Mouse (Mus musculus): Measurements from ENCODE around the gene Cd44. TPM values are rescaled to one million over a fixed set of nuclear protein-coding genes. Genes with fewer than 3 reads are reported as not detected.

Cd44 gene
- polyA plus RNA-seq (2015; fragmentation: Nextera tagmentation; extraction: Ambion mirVana) = 14.1 and 15.2 TPM in 2 replicates

- TF ChIP-seq CTCF (IDR thresholded peaks at IDR 0.05; ENCODE audit: low read depth) = no peak
- TF ChIP-seq EP300 (IDR thresholded peaks at IDR 0.05; ENCODE audit: low read depth) = no peak
- H3K27ac ChIP-seq (ENCODE audit: low read depth) = peak within 1 kb of the TSS; percentile 71
- ATAC-seq = peak; percentile 82
- H3K9me3 ChIP-seq (ENCODE audit: low read length) = no peaks in the 10 kb centered on the region
- H3K9ac ChIP-seq (replicated peaks) = peak within 1 kb of the TSS; percentile 73
- H3K27me3 ChIP-seq (ENCODE audit: insufficient read depth, low read length) = no peaks in the 10 kb centered on the region
- no peaks in the 10 kb centered on the region for H3K36me3 ChIP-seq (replicated peaks; ENCODE audit: insufficient read depth, low read length)
- H3K4me3 ChIP-seq (ENCODE audit: low read depth, low read length) = peak within 1 kb of the TSS; percentile 62
- H3K4me1 ChIP-seq (ENCODE audit: insufficient read depth) = peaks cover 20% of the 10 kb centered on the region
- H3K4me2 ChIP-seq (ENCODE audit: low read depth, low read length) = peak within 1 kb of the TSS; percentile 65
- under 1% methylated on average over 27 of the region's 29 CpGs for WGBS (ENCODE audit: insufficient replicate concordance)
- DNase-seq = peak; percentile 68
Measured at GRCm38 (mm10) chr2:102900875-102901827, at the start of gene Cd44. Gene Cd44, minus strand, starts transcription at chr2:102901665.

GRCm38 (mm10) chr2:102948481-102948857 lies 47.0 kb upstream of the Cd44 start:
- no peaks in the 10 kb centered on the region for H3K27me3 ChIP-seq (ENCODE audit: insufficient read depth, low read length)
- no peak overlapping the region for H3K9ac ChIP-seq (replicated peaks)
- H3K27ac ChIP-seq (ENCODE audit: low read depth) = no peak overlapping the region
- DNase-seq = no peak
- no peak overlapping the region for H3K4me2 ChIP-seq (ENCODE audit: low read depth, low read length)
- TF ChIP-seq CTCF (IDR thresholded peaks at IDR 0.05; ENCODE audit: low read depth) = no peak
- TF ChIP-seq EP300 (IDR thresholded peaks at IDR 0.05; ENCODE audit: low read depth) = peak; percentile 12; the same call in 1 of the 2 replicates
- no peaks in the 10 kb centered on the region for H3K9me3 ChIP-seq (ENCODE audit: low read length)
- peaks cover 8% of the 10 kb centered on the region; the same call in 1 of the 2 replicates for H3K4me1 ChIP-seq (ENCODE audit: insufficient read depth)
- H3K36me3 ChIP-seq (replicated peaks; ENCODE audit: insufficient read depth, low read length) = no peaks in the 10 kb centered on the region
- ATAC-seq = no peak
- WGBS (ENCODE audit: insufficient replicate concordance) = 28% methylated on average over 4 of the region's 4 CpGs
- H3K4me3 ChIP-seq (ENCODE audit: low read depth, low read length) = no peak overlapping the region

- Histone ChIP-seq H3K9ac (replicated peaks) (no peak overlapping the region), H3K4me2 (ENCODE audit: low read depth, low read length) (no peak overlapping the region), H3K4me3 (ENCODE audit: low read depth, low read length) (no peak overlapping the region), H3K4me1 (ENCODE audit: insufficient read depth) (peaks cover 9% of the 10 kb centered on the region; the same call in 1 of the 2 replicates), H3K36me3 (replicated peaks; ENCODE audit: insufficient read depth, low read length) (no peaks in the 10 kb centered on the region), H3K27me3 (ENCODE audit: insufficient read depth, low read length) (no peaks in the 10 kb centered on the region), H3K27ac (ENCODE audit: low read depth) (no peak overlapping the region), H3K9me3 (ENCODE audit: low read length) (no peaks in the 10 kb centered on the region)
- ATAC-seq (no peak), DNase-seq (no peak)
- TF ChIP-seq CTCF (IDR thresholded peaks at IDR 0.05; ENCODE audit: low read depth) (no peak), EP300 (IDR thresholded peaks at IDR 0.05; ENCODE audit: low read depth) (no peak)
- 67% methylated on average over 5 of the region's 5 CpGs for WGBS (ENCODE audit: insufficient replicate concordance)
Measured at GRCm38 (mm10) chr2:102947846-102948480, 46.5 kb upstream of the Cd44 start.

- H3K9ac ChIP-seq (replicated peaks) = no peak overlapping the region
- TF ChIP-seq EP300 (IDR thresholded peaks at IDR 0.05; ENCODE audit: low read depth) = no peak
- TF ChIP-seq CTCF (IDR thresholded peaks at IDR 0.05; ENCODE audit: low read depth) = no peak
- 42% methylated on average over 1 of the region's 1 CpGs for WGBS (ENCODE audit: insufficient replicate concordance)
Measured at GRCm38 (mm10) chr2:102945111-102945510, 43.6 kb upstream of the Cd44 start.

GRCm38 (mm10) chr2:102944415-102945012 lies 43.0 kb upstream of the Cd44 start:
- ATAC-seq = no peak
- Histone ChIP-seq H3K4me3 (ENCODE audit: low read depth, low read length) (no peak overlapping the region), H3K9me3 (ENCODE audit: low read length) (no peaks in the 10 kb centered on the region), H3K4me1 (ENCODE audit: insufficient read depth) (peaks cover 9% of the 10 kb centered on the region; the same call in 1 of the 2 replicates), H3K4me2 (ENCODE audit: low read depth, low read length) (no peak overlapping the region), H3K9ac (replicated peaks) (no peak overlapping the region), H3K36me3 (replicated peaks; ENCODE audit: insufficient read depth, low read length) (no peaks in the 10 kb centered on the region), H3K27me3 (ENCODE audit: insufficient read depth, low read length) (no peaks in the 10 kb centered on the region), H3K27ac (ENCODE audit: low read depth) (peak overlapping the region; percentile 67)
- 60% methylated on average over 7 of the region's 7 CpGs for WGBS (ENCODE audit: insufficient replicate concordance)
- TF ChIP-seq EP300 (IDR thresholded peaks at IDR 0.05; ENCODE audit: low read depth) (no peak), CTCF (IDR thresholded peaks at IDR 0.05; ENCODE audit: low read depth) (no peak)
- no peak for DNase-seq

More at GRCm38 (mm10) chr2:102945111-102945510, 43.6 kb upstream of the Cd44 start:
- ATAC-seq (no peak), DNase-seq (no peak)
- Histone ChIP-seq H3K9me3 (ENCODE audit: low read length) (no peaks in the 10 kb centered on the region), H3K27ac (ENCODE audit: low read depth) (peak overlapping the region; percentile 11; the same call in 1 of the 2 replicates), H3K4me3 (ENCODE audit: low read depth, low read length) (no peak overlapping the region), H3K4me2 (ENCODE audit: low read depth, low read length) (no peak overlapping the region), H3K4me1 (ENCODE audit: insufficient read depth) (peaks cover 9% of the 10 kb centered on the region; the same call in 1 of the 2 replicates), H3K27me3 (ENCODE audit: insufficient read depth, low read length) (no peaks in the 10 kb centered on the region), H3K36me3 (replicated peaks; ENCODE audit: insufficient read depth, low read length) (no peaks in the 10 kb centered on the region)

Data from liver, postnatal 0 days (tissue).